Mouse (Mus musculus): ENCODE results near the gene Brcc3.
"Not testable (repeated sequence)": the region's sequence is repeated elsewhere in the genome, so short reads cannot be mapped to it uniquely, and the experiment has no call there.

GRCm38 (mm10) chrX:75475182-75475644 is 58.8 kb downstream of the Brcc3 start:
- not testable (repeated sequence) for TF ChIP-seq POLR2A (IDR thresholded peaks at IDR 0.05; ENCODE audit: borderline replicate concordance, low read depth, low read length); CTCF (IDR thresholded peaks at IDR 0.05; ENCODE audit: low read depth, low read length)

All from bone marrow macrophage, adult 2 months (primary cell).